Mouse (Mus musculus): Measurements from ENCODE around the gene Kank2. TPM values are rescaled to one million over a fixed set of nuclear protein-coding genes. Genes with fewer than 3 reads are reported as not detected.
"Not testable (repeated sequence)": the region's sequence is repeated elsewhere in the genome, so short reads cannot be mapped to it uniquely, and the experiment has no call there.

The Kank2 gene
- polyA plus RNA-seq, 1 experiment from 2014 or later = 14.3 TPM

- ATAC-seq (ENCODE audit: low FRiP score, low TSS enrichment) = no peak
- Histone ChIP-seq H3K9ac (ENCODE audit: low read depth, low read length) (peak overlapping the region; percentile 52; the same call in 1 of the 2 replicates), H3K4me3 (ENCODE audit: low read length) (peak overlapping the region; percentile 88; the same call in 1 of the 2 replicates), H3K9me3 (ENCODE audit: control insufficient read depth, low read length) (no peaks in the 10 kb centered on the region), H3K36me3 (ENCODE audit: control insufficient read depth, insufficient read depth, low read length) (peaks cover 51% of the 10 kb centered on the region), H3K4me2 (replicated peaks; ENCODE audit: low read depth, low read length) (peak overlapping the region; percentile 63), H3K27ac (ENCODE audit: low read depth, low read length) (peak overlapping the region; percentile 53; the same call in 1 of the 2 replicates), H3K27me3 (ENCODE audit: control insufficient read depth, insufficient read depth, low read length) (no peaks in the 10 kb centered on the region), H3K4me1 (ENCODE audit: control insufficient read depth, insufficient read depth, low read length) (peaks cover 26% of the 10 kb centered on the region)
- 74% methylated on average over 5 of the region's 5 CpGs for WGBS
These were observed 3.0 kb downstream of the Kank2 start for GRCm38 (mm10) chr9:21795579-21795978.

GRCm38 (mm10) chr9:21794925-21795324, 3.6 kb downstream of the Kank2 start:
- ATAC-seq (ENCODE audit: low FRiP score, low TSS enrichment) = no peak
- no peak overlapping the region for H3K9ac ChIP-seq (ENCODE audit: low read depth, low read length)
- H3K27me3 ChIP-seq (ENCODE audit: control insufficient read depth, insufficient read depth, low read length) = no peaks in the 10 kb centered on the region
- H3K36me3 ChIP-seq (ENCODE audit: control insufficient read depth, insufficient read depth, low read length) = peaks cover 54% of the 10 kb centered on the region
- H3K9me3 ChIP-seq (ENCODE audit: control insufficient read depth, low read length) = no peaks in the 10 kb centered on the region
- no peak overlapping the region for H3K4me3 ChIP-seq (ENCODE audit: low read length)
- WGBS = 94% methylated on average over 25 of the region's 25 CpGs
- H3K4me2 ChIP-seq (replicated peaks; ENCODE audit: low read depth, low read length) = no peak overlapping the region
- no peak overlapping the region for H3K27ac ChIP-seq (ENCODE audit: low read depth, low read length)
- H3K4me1 ChIP-seq (ENCODE audit: control insufficient read depth, insufficient read depth, low read length) = peaks cover 26% of the 10 kb centered on the region

DNA sequence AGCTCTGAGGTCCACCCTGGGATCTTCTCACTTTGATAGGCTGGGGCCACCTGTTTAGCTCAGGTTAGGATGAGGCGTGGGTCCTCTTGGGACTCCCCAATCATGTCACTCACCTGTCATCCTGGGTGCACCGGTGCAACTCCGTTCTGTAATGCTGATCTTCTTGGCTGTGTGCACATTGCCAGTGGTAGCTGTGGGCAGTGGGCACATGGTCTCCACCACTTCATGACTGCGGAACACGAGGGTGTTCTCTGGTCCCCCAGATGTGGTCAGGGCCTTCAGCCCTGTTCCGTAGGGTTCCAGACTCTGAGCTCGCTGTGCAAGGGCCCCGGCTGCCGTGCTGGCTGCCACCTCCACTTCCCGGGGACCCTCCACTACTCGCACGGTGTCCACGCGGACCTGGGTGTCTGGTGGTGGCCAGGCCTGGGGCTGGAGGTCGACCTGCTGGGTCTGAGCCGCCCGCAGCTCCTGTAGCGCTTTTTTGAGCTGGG, 4.2 kb downstream of the Kank2 start:
- no peak overlapping the region for H3K9ac ChIP-seq (ENCODE audit: low read depth, low read length)
- ATAC-seq (ENCODE audit: low FRiP score, low TSS enrichment) = no peak
- H3K27me3 ChIP-seq (ENCODE audit: control insufficient read depth, insufficient read depth, low read length) = no peaks in the 10 kb centered on the region
- H3K4me3 ChIP-seq (ENCODE audit: low read length) = no peak overlapping the region
- H3K9me3 ChIP-seq (ENCODE audit: control insufficient read depth, low read length) = no peaks in the 10 kb centered on the region
- peaks cover 26% of the 10 kb centered on the region for H3K4me1 ChIP-seq (ENCODE audit: control insufficient read depth, insufficient read depth, low read length)
- H3K36me3 ChIP-seq (ENCODE audit: control insufficient read depth, insufficient read depth, low read length) = peaks cover 57% of the 10 kb centered on the region
- no peak overlapping the region for H3K4me2 ChIP-seq (replicated peaks; ENCODE audit: low read depth, low read length)
- no peak overlapping the region for H3K27ac ChIP-seq (ENCODE audit: low read depth, low read length)
- 95% methylated on average over 18 of the region's 18 CpGs for WGBS

DNA sequence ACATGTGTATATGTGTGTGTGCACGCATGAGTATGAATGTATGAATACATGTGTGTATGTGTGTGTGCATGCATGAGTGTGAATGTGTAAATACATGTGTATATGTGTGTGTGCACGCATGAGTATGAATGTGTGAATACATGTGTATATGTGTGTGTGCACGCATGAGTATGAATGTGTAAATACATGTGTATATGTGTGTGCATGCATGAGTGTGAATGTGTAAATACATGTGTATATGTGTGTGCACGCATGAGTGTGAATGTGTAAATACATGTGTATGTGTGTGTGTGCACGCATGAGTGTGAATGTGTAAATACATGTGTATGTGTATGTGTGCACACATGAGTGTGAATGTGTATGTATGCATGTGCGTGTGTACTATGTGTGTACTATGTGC, 5.0 kb downstream of the Kank2 start:
- not testable (repeated sequence) for H3K27ac ChIP-seq (ENCODE audit: low read depth, low read length); H3K4me2 ChIP-seq (replicated peaks; ENCODE audit: low read depth, low read length); H3K4me3 ChIP-seq (ENCODE audit: low read length); ATAC-seq (ENCODE audit: low FRiP score, low TSS enrichment); H3K9me3 ChIP-seq (ENCODE audit: control insufficient read depth, low read length); H3K27me3 ChIP-seq (ENCODE audit: control insufficient read depth, insufficient read depth, low read length); H3K9ac ChIP-seq (ENCODE audit: low read depth, low read length)
- Histone ChIP-seq H3K4me1 (ENCODE audit: control insufficient read depth, insufficient read depth, low read length) (peaks cover 26% of the 10 kb centered on the region), H3K36me3 (ENCODE audit: control insufficient read depth, insufficient read depth, low read length) (peaks cover 63% of the 10 kb centered on the region)
- 98% methylated on average over 6 of the region's 6 CpGs for WGBS

DNA sequence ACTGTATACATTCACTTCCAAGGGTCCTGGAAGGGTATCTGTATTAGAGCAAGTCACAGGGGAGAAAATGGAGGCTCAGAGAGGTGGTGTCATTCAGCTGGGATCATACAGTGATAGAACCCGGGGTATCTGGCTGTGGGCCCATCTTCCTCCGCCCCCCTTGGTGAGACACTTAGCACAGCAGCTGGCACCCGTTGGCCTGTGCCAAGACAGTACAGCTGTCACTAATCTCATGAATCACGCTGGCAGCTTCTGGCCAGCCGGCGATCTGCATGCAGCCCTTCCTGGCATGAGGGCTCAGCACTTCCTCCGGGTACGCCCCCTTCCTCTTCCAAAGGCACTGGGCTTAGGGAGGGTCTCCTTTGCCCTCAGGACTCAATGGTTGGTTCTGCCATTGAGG, 5.9 kb downstream of the Kank2 start:
- Histone ChIP-seq H3K4me3 (ENCODE audit: low read length) (peak overlapping the region; percentile 6; the same call in 1 of the 2 replicates), H3K27ac (ENCODE audit: low read depth, low read length) (no peak overlapping the region), H3K27me3 (ENCODE audit: control insufficient read depth, insufficient read depth, low read length) (no peaks in the 10 kb centered on the region), H3K9me3 (ENCODE audit: control insufficient read depth, low read length) (no peaks in the 10 kb centered on the region), H3K36me3 (ENCODE audit: control insufficient read depth, insufficient read depth, low read length) (peaks cover 72% of the 10 kb centered on the region), H3K4me2 (replicated peaks; ENCODE audit: low read depth, low read length) (peak overlapping the region; percentile 15; the same call in 1 of the 2 replicates), H3K9ac (ENCODE audit: low read depth, low read length) (no peak overlapping the region; the same call in 1 of the 2 replicates), H3K4me1 (ENCODE audit: control insufficient read depth, insufficient read depth, low read length) (peaks cover 28% of the 10 kb centered on the region)
- ATAC-seq (ENCODE audit: low FRiP score, low TSS enrichment) = no peak
- 28% methylated on average over 8 of the region's 8 CpGs for WGBS

- no peak overlapping the region for H3K4me2 ChIP-seq (replicated peaks; ENCODE audit: low read depth, low read length)
- H3K9me3 ChIP-seq (ENCODE audit: control insufficient read depth, low read length) = no peaks in the 10 kb centered on the region
- H3K4me1 ChIP-seq (ENCODE audit: control insufficient read depth, insufficient read depth, low read length) = peaks cover 28% of the 10 kb centered on the region
- H3K27ac ChIP-seq (ENCODE audit: low read depth, low read length) = no peak overlapping the region
- WGBS = 81% methylated on average over 8 of the region's 8 CpGs
- no peak for ATAC-seq (ENCODE audit: low FRiP score, low TSS enrichment)
- H3K27me3 ChIP-seq (ENCODE audit: control insufficient read depth, insufficient read depth, low read length) = no peaks in the 10 kb centered on the region
- peaks cover 76% of the 10 kb centered on the region for H3K36me3 ChIP-seq (ENCODE audit: control insufficient read depth, insufficient read depth, low read length)
- H3K4me3 ChIP-seq (ENCODE audit: low read length) = no peak overlapping the region
- no peak overlapping the region for H3K9ac ChIP-seq (ENCODE audit: low read depth, low read length)
These were observed 6.7 kb downstream of the Kank2 start for GRCm38 (mm10) chr9:21791861-21792260.

GRCm38 (mm10) chr9:21788234-21788633, 10.3 kb downstream of the Kank2 start:
- peaks cover 80% of the 10 kb centered on the region for H3K36me3 ChIP-seq (ENCODE audit: control insufficient read depth, insufficient read depth, low read length)

DNA sequence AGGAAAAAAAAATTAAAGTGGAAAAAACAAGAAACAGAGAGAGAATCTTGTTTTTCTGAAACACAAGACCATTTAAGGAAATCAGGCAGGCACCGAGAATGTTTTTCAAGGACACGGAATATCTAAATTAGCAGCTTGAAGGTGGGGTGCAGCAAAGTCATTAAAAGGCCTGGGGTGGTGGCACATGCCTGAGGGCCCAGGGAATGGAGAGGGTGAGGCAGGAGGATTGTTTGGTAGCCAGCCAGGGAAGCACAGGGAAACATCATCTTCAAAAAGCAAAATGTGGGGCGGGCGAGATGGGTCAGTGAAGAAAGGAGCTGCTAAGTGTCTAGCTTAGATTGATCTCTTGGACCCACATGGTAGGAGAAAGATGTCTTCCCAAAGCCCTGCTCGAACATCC, 10.9 kb downstream of the Kank2 start:
- peaks cover 77% of the 10 kb centered on the region for H3K36me3 ChIP-seq (ENCODE audit: control insufficient read depth, insufficient read depth, low read length)
- WGBS = 57% methylated on average over 5 of the region's 5 CpGs

More at GRCm38 (mm10) chr9:21788234-21788633, 10.3 kb downstream of the Kank2 start:
- no peak overlapping the region for H3K4me3 ChIP-seq (ENCODE audit: low read length)
- no peak overlapping the region for H3K9ac ChIP-seq (ENCODE audit: low read depth, low read length)
- ATAC-seq (ENCODE audit: low FRiP score, low TSS enrichment) = no peak
- 68% methylated on average over 9 of the region's 9 CpGs for WGBS
- H3K27me3 ChIP-seq (ENCODE audit: control insufficient read depth, insufficient read depth, low read length) = no peaks in the 10 kb centered on the region
- no peak overlapping the region for H3K4me2 ChIP-seq (replicated peaks; ENCODE audit: low read depth, low read length)
- no peak overlapping the region for H3K27ac ChIP-seq (ENCODE audit: low read depth, low read length)
- H3K9me3 ChIP-seq (ENCODE audit: control insufficient read depth, low read length) = no peaks in the 10 kb centered on the region
- H3K4me1 ChIP-seq (ENCODE audit: control insufficient read depth, insufficient read depth, low read length) = peaks cover 12% of the 10 kb centered on the region; the same call in 1 of the 2 replicates

GRCm38 (mm10) chr9:21786906-21787305, 11.6 kb downstream of the Kank2 start:
- Histone ChIP-seq H3K27me3 (ENCODE audit: control insufficient read depth, insufficient read depth, low read length) (no peaks in the 10 kb centered on the region), H3K9me3 (ENCODE audit: control insufficient read depth, low read length) (no peaks in the 10 kb centered on the region), H3K4me1 (ENCODE audit: control insufficient read depth, insufficient read depth, low read length) (0 out of 2 replicates have a peak, but pooled peaks cover 6% of the 10 kb centered on the region), H3K27ac (ENCODE audit: low read depth, low read length) (peak overlapping the region; percentile 30; the same call in 1 of the 2 replicates), H3K4me2 (replicated peaks; ENCODE audit: low read depth, low read length) (no peak overlapping the region), H3K9ac (ENCODE audit: low read depth, low read length) (no peak overlapping the region), H3K4me3 (ENCODE audit: low read length) (no peak overlapping the region), H3K36me3 (ENCODE audit: control insufficient read depth, insufficient read depth, low read length) (peaks cover 74% of the 10 kb centered on the region)
- peak; percentile 58 for ATAC-seq (ENCODE audit: low FRiP score, low TSS enrichment)
- 14% methylated on average over 6 of the region's 6 CpGs for WGBS

More for the DNA sequence above, 10.9 kb downstream of the Kank2 start:
- no peak for ATAC-seq (ENCODE audit: low FRiP score, low TSS enrichment)
- H3K4me3 ChIP-seq (ENCODE audit: low read length) = no peak overlapping the region
- no peak overlapping the region for H3K27ac ChIP-seq (ENCODE audit: low read depth, low read length)
- H3K27me3 ChIP-seq (ENCODE audit: control insufficient read depth, insufficient read depth, low read length) = no peaks in the 10 kb centered on the region
- no peaks in the 10 kb centered on the region for H3K9me3 ChIP-seq (ENCODE audit: control insufficient read depth, low read length)
- peaks cover 9% of the 10 kb centered on the region; the same call in 1 of the 2 replicates for H3K4me1 ChIP-seq (ENCODE audit: control insufficient read depth, insufficient read depth, low read length)
- no peak overlapping the region for H3K9ac ChIP-seq (ENCODE audit: low read depth, low read length)
- no peak overlapping the region for H3K4me2 ChIP-seq (replicated peaks; ENCODE audit: low read depth, low read length)
